Mouse (Mus musculus): Measurements from ENCODE around the gene Notch3. TPM values are rescaled to one million over a fixed set of nuclear protein-coding genes. Genes with fewer than 3 reads are reported as not detected.

Notch3 gene
- polyA plus RNA-seq, 1 experiment, result 7.2 TPM

GRCm38 (mm10) chr17:32176919-32177318 is 10.3 kb upstream of the Notch3 start:
- TF ChIP-seq CTCF (IDR thresholded peaks at IDR 0.05; ENCODE audit: control insufficient read depth, insufficient read depth, low read length), result no peak
- no peak for TF ChIP-seq POLR2A (IDR thresholded peaks at IDR 0.05; ENCODE audit: borderline replicate concordance, control insufficient read depth, low read depth, low read length)

GRCm38 (mm10) chr17:32173166-32173565 is 6.5 kb upstream of the Notch3 start:
- 79% methylated on average over 7 of the region's 7 CpGs for WGBS
- Histone ChIP-seq H3K4me1 (ENCODE audit: control insufficient read depth, insufficient read depth, low read length) (peaks cover 3% of the 10 kb centered on the region), H3K27ac (ENCODE audit: control insufficient read depth, insufficient read depth, low read depth, low read length, poor library complexity) (no peak overlapping the region), H3K4me3 (replicated peaks; ENCODE audit: control insufficient read depth, low read depth, low read length) (no peak overlapping the region)
- TF ChIP-seq CTCF (IDR thresholded peaks at IDR 0.05; ENCODE audit: control insufficient read depth, insufficient read depth, low read length) (no peak), POLR2A (IDR thresholded peaks at IDR 0.05; ENCODE audit: borderline replicate concordance, control insufficient read depth, low read depth, low read length) (no peak)

More at GRCm38 (mm10) chr17:32176919-32177318, 10.3 kb upstream of the Notch3 start:
- WGBS, result 82% methylated on average over 4 of the region's 4 CpGs
- Histone ChIP-seq H3K4me1 (ENCODE audit: control insufficient read depth, insufficient read depth, low read length) (no peaks in the 10 kb centered on the region; the same call in 1 of the 2 replicates), H3K27ac (ENCODE audit: control insufficient read depth, insufficient read depth, low read depth, low read length, poor library complexity) (no peak overlapping the region), H3K4me3 (replicated peaks; ENCODE audit: control insufficient read depth, low read depth, low read length) (no peak overlapping the region)

GRCm38 (mm10) chr17:32172485-32172884 is 5.8 kb upstream of the Notch3 start:
- TF ChIP-seq CTCF (IDR thresholded peaks at IDR 0.05; ENCODE audit: control insufficient read depth, insufficient read depth, low read length) (no peak), POLR2A (IDR thresholded peaks at IDR 0.05; ENCODE audit: borderline replicate concordance, control insufficient read depth, low read depth, low read length) (no peak)
- H3K4me3 ChIP-seq (replicated peaks; ENCODE audit: control insufficient read depth, low read depth, low read length), result no peak overlapping the region
- H3K4me1 ChIP-seq (ENCODE audit: control insufficient read depth, insufficient read depth, low read length), result peaks cover 3% of the 10 kb centered on the region
- H3K27ac ChIP-seq (ENCODE audit: control insufficient read depth, insufficient read depth, low read depth, low read length, poor library complexity), result no peak overlapping the region
- 57% methylated on average over 2 of the region's 2 CpGs for WGBS

- no peak overlapping the region for H3K4me3 ChIP-seq (replicated peaks; ENCODE audit: control insufficient read depth, low read depth, low read length)
- H3K4me1 ChIP-seq (ENCODE audit: control insufficient read depth, insufficient read depth, low read length), result peaks cover 6% of the 10 kb centered on the region
- 6% methylated on average over 4 of the region's 4 CpGs for WGBS
- no peak for TF ChIP-seq CTCF (IDR thresholded peaks at IDR 0.05; ENCODE audit: control insufficient read depth, insufficient read depth, low read length)
- no peak for TF ChIP-seq POLR2A (IDR thresholded peaks at IDR 0.05; ENCODE audit: borderline replicate concordance, control insufficient read depth, low read depth, low read length)
- no peak overlapping the region for H3K27ac ChIP-seq (ENCODE audit: control insufficient read depth, insufficient read depth, low read depth, low read length, poor library complexity)
These were observed 3.0 kb upstream of the Notch3 start for GRCm38 (mm10) chr17:32169518-32170225.

GRCm38 (mm10) chr17:32165803-32166595 is 653 bp downstream of the Notch3 start:
- WGBS, result 6% methylated on average over 43 of the region's 43 CpGs
- TF ChIP-seq CTCF (IDR thresholded peaks at IDR 0.05; ENCODE audit: control insufficient read depth, insufficient read depth, low read length) (no peak), POLR2A (IDR thresholded peaks at IDR 0.05; ENCODE audit: borderline replicate concordance, control insufficient read depth, low read depth, low read length) (no peak)
- no peak overlapping the region for H3K4me3 ChIP-seq (replicated peaks; ENCODE audit: control insufficient read depth, low read depth, low read length)
- no peak overlapping the region for H3K27ac ChIP-seq (ENCODE audit: control insufficient read depth, insufficient read depth, low read depth, low read length, poor library complexity)
- H3K4me1 ChIP-seq (ENCODE audit: control insufficient read depth, insufficient read depth, low read length), result peaks cover 9% of the 10 kb centered on the region

GRCm38 (mm10) chr17:32165266-32165802 is 1.3 kb downstream of the Notch3 start:
- H3K4me3 ChIP-seq (replicated peaks; ENCODE audit: control insufficient read depth, low read depth, low read length), result no peak overlapping the region
- no peak overlapping the region for H3K27ac ChIP-seq (ENCODE audit: control insufficient read depth, insufficient read depth, low read depth, low read length, poor library complexity)
- WGBS, result 30% methylated on average over 9 of the region's 9 CpGs
- no peak for TF ChIP-seq POLR2A (IDR thresholded peaks at IDR 0.05; ENCODE audit: borderline replicate concordance, control insufficient read depth, low read depth, low read length)
- no peak for TF ChIP-seq CTCF (IDR thresholded peaks at IDR 0.05; ENCODE audit: control insufficient read depth, insufficient read depth, low read length)
- H3K4me1 ChIP-seq (ENCODE audit: control insufficient read depth, insufficient read depth, low read length), result peaks cover 9% of the 10 kb centered on the region

- H3K27ac ChIP-seq (ENCODE audit: control insufficient read depth, insufficient read depth, low read depth, low read length, poor library complexity), result no peak overlapping the region
- no peak overlapping the region for H3K4me3 ChIP-seq (replicated peaks; ENCODE audit: control insufficient read depth, low read depth, low read length)
- H3K4me1 ChIP-seq (ENCODE audit: control insufficient read depth, insufficient read depth, low read length), result peaks cover 8% of the 10 kb centered on the region
- TF ChIP-seq POLR2A (IDR thresholded peaks at IDR 0.05; ENCODE audit: borderline replicate concordance, control insufficient read depth, low read depth, low read length) (no peak), CTCF (IDR thresholded peaks at IDR 0.05; ENCODE audit: control insufficient read depth, insufficient read depth, low read length) (no peak)
These were observed 1.9 kb downstream of the Notch3 start for GRCm38 (mm10) chr17:32164780-32165179.
